15 mouse cellular contexts compared by ENCODE assay signal in the genomic region with DNA sequence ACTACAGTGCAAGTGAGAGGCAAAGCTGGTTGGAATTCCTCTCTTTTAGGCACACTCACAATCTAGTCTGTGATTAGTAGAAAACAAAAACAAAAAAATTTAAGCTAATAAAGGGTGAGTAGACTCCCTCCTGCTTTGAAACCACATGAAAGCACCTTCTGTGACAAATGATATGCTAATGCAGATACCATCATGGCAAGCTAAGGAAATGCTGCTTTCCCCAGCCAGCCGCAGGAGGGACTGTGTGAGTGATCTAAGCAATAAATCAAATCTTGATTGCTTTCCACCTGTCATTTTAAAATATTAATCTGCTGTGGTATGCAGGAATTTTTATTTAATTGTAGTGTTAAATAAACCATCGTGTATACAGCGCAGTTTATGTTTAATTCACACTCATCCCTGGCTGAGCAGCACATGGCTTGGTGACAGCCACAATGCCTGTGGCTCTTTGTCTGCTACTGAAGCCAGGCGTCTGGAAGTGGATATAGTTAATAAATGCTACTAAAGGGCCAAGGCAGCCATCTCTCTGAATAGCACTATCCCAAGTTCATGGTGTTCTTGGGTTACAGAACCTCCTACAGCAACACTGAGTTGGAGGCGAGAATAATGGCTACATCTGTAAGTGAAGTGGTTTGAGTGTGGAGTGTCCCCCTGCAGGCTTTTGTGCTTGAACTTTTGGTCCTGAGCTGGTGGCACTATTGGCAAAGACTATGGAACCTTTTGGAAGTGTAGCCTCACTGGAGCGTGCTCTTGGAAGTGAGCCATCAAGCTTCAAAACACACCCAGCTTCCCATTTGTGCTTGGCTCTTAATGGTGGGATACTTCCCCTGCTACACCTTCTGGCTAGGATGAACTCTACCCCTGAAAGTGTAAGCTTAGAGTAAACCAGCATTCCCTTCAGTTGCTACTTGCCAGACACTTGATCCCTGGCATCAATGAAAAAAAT.
DNase-seq lines count a peak whose midpoint lies in the region; ATAC-seq and TF ChIP-seq lines count a peak whose summit lies in the region.
"Had no signal": no experiment of that assay in that cellular context is flagged by ENCODE, and none has a peak within 500 bp of the region (broad histone marks: within the 10 kb centered on the region; RNA-seq: fewer than 3 reads in every experiment).

No protein-coding gene starts in this region.

- no peak for TF ChIP-seq CTCF in brain, embryonic 14.5 days (IDR thresholded peaks at IDR 0.05; ENCODE audit: borderline replicate concordance, extremely low read depth, insufficient read depth, insufficient read length)

- no peak overlapping the region for H3K9ac ChIP-seq in hindbrain, embryonic 11.5 days (ENCODE audit: low read depth, low read length)
- H3K9ac ChIP-seq in limb, embryonic 14.5 days (ENCODE audit: low read depth, low read length, severe bottlenecking) = no peak overlapping the region
- H3K9ac ChIP-seq: lung, embryonic 15.5 days had no signal

- peak; percentile 35; the same call in 1 of the 2 replicates for ATAC-seq in hindbrain, embryonic 11.5 days (ENCODE audit: low FRiP score)
- no peak for ATAC-seq in limb, embryonic 14.5 days (ENCODE audit: low FRiP score, low read depth)
- ATAC-seq: CD4-positive, CD25-positive, alpha-beta regulatory T cell, adult 4 months; intestine, postnatal 0 days had no signal

- no peak overlapping the region for H3K4me3 ChIP-seq in hindbrain, embryonic 11.5 days (ENCODE audit: low read depth, low read length)
- H3K4me3 ChIP-seq in hindbrain, embryonic 10.5 days = no peak overlapping the region
- H3K4me3 ChIP-seq in limb, embryonic 14.5 days (replicated peaks; ENCODE audit: low read length) = no peak overlapping the region
- H3K4me3 ChIP-seq: lung, embryonic 15.5 days had no signal

- H3K27me3 ChIP-seq in hindbrain, embryonic 11.5 days (ENCODE audit: control insufficient read depth, insufficient read depth, low read length) = no peaks in the 10 kb centered on the region
- no peaks in the 10 kb centered on the region for H3K27me3 ChIP-seq in hindbrain, embryonic 10.5 days (ENCODE audit: insufficient read depth, poor library complexity, severe bottlenecking)
- no peaks in the 10 kb centered on the region for H3K27me3 ChIP-seq in limb, embryonic 14.5 days (ENCODE audit: control insufficient read depth, insufficient read depth, low read length)
- H3K27me3 ChIP-seq: lung, embryonic 15.5 days had no signal

- no peak overlapping the region for H3K27ac ChIP-seq in hindbrain, embryonic 11.5 days (ENCODE audit: low read depth, low read length)
- no peak overlapping the region; the same call in 1 of the 2 replicates for H3K27ac ChIP-seq in hindbrain, embryonic 10.5 days
- no peak overlapping the region for H3K27ac ChIP-seq in limb, embryonic 14.5 days (replicated peaks; ENCODE audit: low read depth, low read length)
- H3K27ac ChIP-seq: lung, embryonic 15.5 days had no signal

- H3K9me3 ChIP-seq in hindbrain, embryonic 11.5 days (ENCODE audit: control insufficient read depth, low read length) = no peaks in the 10 kb centered on the region
- no peaks in the 10 kb centered on the region for H3K9me3 ChIP-seq in hindbrain, embryonic 10.5 days
- H3K9me3 ChIP-seq in limb, embryonic 14.5 days (ENCODE audit: control insufficient read depth, low read length) = no peaks in the 10 kb centered on the region
- H3K9me3 ChIP-seq: lung, embryonic 15.5 days had no signal

- H3K4me1 ChIP-seq in hindbrain, embryonic 11.5 days (replicated peaks; ENCODE audit: control insufficient read depth, insufficient read depth, low read length) = no peaks in the 10 kb centered on the region
- 0 out of 2 replicates have a peak, but pooled peaks cover 6% of the 10 kb centered on the region for H3K4me1 ChIP-seq in hindbrain, embryonic 10.5 days (replicated peaks)
- H3K4me1 ChIP-seq in limb, embryonic 14.5 days (ENCODE audit: control insufficient read depth, insufficient read depth, low read length) = no peaks in the 10 kb centered on the region
- H3K4me1 ChIP-seq: lung, embryonic 15.5 days had no signal

- no peak for TF ChIP-seq POLR2A in brain, embryonic 14.5 days (IDR thresholded peaks at IDR 0.05; ENCODE audit: borderline replicate concordance, extremely low read depth, insufficient read depth, insufficient read length, poor library complexity, severe bottlenecking)
- no peak for TF ChIP-seq POLR2A in limb, embryonic 14.5 days (IDR thresholded peaks at IDR 0.05; ENCODE audit: borderline replicate concordance, extremely low read depth, insufficient read depth, insufficient read length)

- no peaks in the 10 kb centered on the region for H3K36me3 ChIP-seq in hindbrain, embryonic 11.5 days (ENCODE audit: control insufficient read depth, insufficient read depth, low read length)
- no peaks in the 10 kb centered on the region for H3K36me3 ChIP-seq in hindbrain, embryonic 10.5 days
- H3K36me3 ChIP-seq in limb, embryonic 14.5 days (ENCODE audit: control insufficient read depth, insufficient read depth, low read length) = no peaks in the 10 kb centered on the region
- H3K36me3 ChIP-seq: lung, embryonic 15.5 days had no signal

- no peak overlapping the region for H3K4me2 ChIP-seq in hindbrain, embryonic 11.5 days (replicated peaks; ENCODE audit: low read depth, low read length)
- H3K4me2 ChIP-seq in limb, embryonic 14.5 days (replicated peaks; ENCODE audit: low read depth, low read length, severe bottlenecking) = no peak overlapping the region
- H3K4me2 ChIP-seq: heart, embryonic 11.5 days; lung, embryonic 15.5 days had no signal

- 61% methylated on average over 6 of the region's 6 CpGs for WGBS in hindbrain, embryonic 11.5 days
- WGBS in hindbrain, embryonic 10.5 days = 75% methylated on average over 6 of the region's 6 CpGs
- WGBS in limb, embryonic 14.5 days = 58% methylated on average over 6 of the region's 6 CpGs

- DNase-seq in hindbrain, embryonic 11.5 days (ENCODE audit: low spot score) = no peak
- DNase-seq in hindbrain, embryonic 10.5 days (ENCODE audit: low spot score) = no peak
- DNase-seq in brain, adult 2 months (ENCODE audit: low read depth, low spot score) = peak; percentile 34
- DNase-seq in brain, embryonic 14.5 days (ENCODE audit: low read depth) = peak; percentile 71
- DNase-seq in limb, embryonic 14.5 days (ENCODE audit: low spot score) = peak; percentile 5
- DNase-seq in Muller cell, postnatal 12 days (ENCODE audit: inconsistent ontology term) = no peak
- DNase-seq in layer of hippocampus, adult 9-10 months (ENCODE audit: low spot score) = no peak
- DNase-seq: adrenal gland, postnatal 14 days; kidney, postnatal 10 days; retina, postnatal 1 day; thymus, adult 2 months had no signal

Comparison
In these comparisons a context has a peak if more than half of its experiments do, and no peak if none do; other contexts are left out.
1. DNase-seq: peak in brain, adult 2 months (single experiment), brain, embryonic 14.5 days (single experiment) and limb, embryonic 14.5 days (single experiment); none in hindbrain, embryonic 11.5 days (single experiment), hindbrain, embryonic 10.5 days (single experiment), Muller cell, postnatal 12 days (single experiment) and layer of hippocampus, adult 9-10 months (single experiment).